ENCODE assay signal across 15 mouse cellular contexts in the genomic region with DNA sequence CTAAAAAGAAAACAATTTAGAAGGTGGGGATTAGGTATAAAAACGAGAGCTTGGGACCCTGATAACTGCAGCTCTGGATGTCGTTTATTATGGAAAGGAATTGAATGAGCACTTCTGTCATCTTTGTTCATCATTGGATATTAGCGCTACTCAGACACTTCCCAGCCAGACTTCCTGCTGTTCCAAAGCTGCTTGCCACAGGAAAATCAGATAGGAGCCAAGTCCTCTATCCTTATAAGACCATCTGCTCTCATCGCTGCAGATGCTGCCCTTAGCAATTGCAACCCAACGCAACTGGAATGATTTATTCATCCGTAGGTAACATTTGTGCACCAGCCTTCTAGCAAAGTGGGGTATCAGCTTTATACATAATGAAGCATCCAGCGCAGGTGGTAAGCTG. TPM values are rescaled to one million over a fixed set of nuclear protein-coding genes. Genes with fewer than 3 reads are reported as not detected.
DNase-seq lines count a peak whose midpoint lies in the region; ATAC-seq and TF ChIP-seq lines count a peak whose summit lies in the region.
"Had no signal": no experiment of that assay in that cellular context is flagged by ENCODE, and none has a peak within 500 bp of the region (broad histone marks: within the 10 kb centered on the region; RNA-seq: fewer than 3 reads in every experiment).

No protein-coding gene starts in this region.

- peaks cover 7% of the 10 kb centered on the region for H3K4me1 ChIP-seq in hindbrain, embryonic 15.5 days (replicated peaks)
- no peaks in the 10 kb centered on the region for H3K4me1 ChIP-seq in hindbrain, embryonic 11.5 days (replicated peaks; ENCODE audit: control insufficient read depth, insufficient read depth, low read length)
- H3K4me1 ChIP-seq in forebrain, embryonic 14.5 days (ENCODE audit: control insufficient read depth, insufficient read depth, low read length), result no peaks in the 10 kb centered on the region
- no peaks in the 10 kb centered on the region for H3K4me1 ChIP-seq in lung, adult 2 months (ENCODE audit: control insufficient read depth, insufficient read depth, low read length)
- H3K4me1 ChIP-seq: kidney, embryonic 15.5 days; liver, embryonic 12.5 days had no signal

- H3K27me3 ChIP-seq in hindbrain, embryonic 15.5 days, result no peaks in the 10 kb centered on the region
- H3K27me3 ChIP-seq in hindbrain, embryonic 11.5 days (ENCODE audit: control insufficient read depth, insufficient read depth, low read length), result no peaks in the 10 kb centered on the region
- no peaks in the 10 kb centered on the region for H3K27me3 ChIP-seq in forebrain, embryonic 14.5 days (replicated peaks; ENCODE audit: control insufficient read depth, insufficient read depth, low read length)
- H3K27me3 ChIP-seq: kidney, embryonic 15.5 days; liver, embryonic 12.5 days had no signal

- H3K9ac ChIP-seq in hindbrain, embryonic 15.5 days, result no peak overlapping the region
- H3K9ac ChIP-seq in hindbrain, embryonic 11.5 days (ENCODE audit: low read depth, low read length), result no peak overlapping the region
- H3K9ac ChIP-seq in forebrain, embryonic 14.5 days (ENCODE audit: low read length), result no peak overlapping the region
- H3K9ac ChIP-seq: kidney, embryonic 15.5 days; liver, embryonic 12.5 days had no signal

- no peak for ATAC-seq in hindbrain, embryonic 15.5 days (ENCODE audit: low FRiP score, low read depth)
- ATAC-seq in hindbrain, embryonic 11.5 days (ENCODE audit: low FRiP score), result no peak
- no peak for ATAC-seq in forebrain, embryonic 14.5 days
- ATAC-seq in megakaryocyte-erythroid progenitor cell, adult 5-6 weeks (replicated peaks; ENCODE audit: low FRiP score, low TSS enrichment, poor library complexity, severe bottlenecking), result no peak
- ATAC-seq: liver, embryonic 12.5 days had no signal

- 0 out of 2 replicates have a peak overlapping the region, but pooled peaks have one; percentile 45 for H3K27ac ChIP-seq in hindbrain, embryonic 15.5 days (replicated peaks)
- no peak overlapping the region for H3K27ac ChIP-seq in hindbrain, embryonic 11.5 days (ENCODE audit: low read depth, low read length)
- peak overlapping the region; percentile 52; the same call in 1 of the 2 replicates for H3K27ac ChIP-seq in forebrain, embryonic 14.5 days (ENCODE audit: low read depth, low read length)
- H3K27ac ChIP-seq: heart, adult 2 months; kidney, embryonic 15.5 days; liver, embryonic 12.5 days had no signal

- no peaks in the 10 kb centered on the region for H3K36me3 ChIP-seq in hindbrain, embryonic 15.5 days
- H3K36me3 ChIP-seq in hindbrain, embryonic 11.5 days (ENCODE audit: control insufficient read depth, insufficient read depth, low read length), result no peaks in the 10 kb centered on the region
- H3K36me3 ChIP-seq in forebrain, embryonic 14.5 days (ENCODE audit: control insufficient read depth, insufficient read depth, low read length), result no peaks in the 10 kb centered on the region
- H3K36me3 ChIP-seq: kidney, embryonic 15.5 days; liver, embryonic 12.5 days had no signal

- no peak overlapping the region for H3K4me2 ChIP-seq in hindbrain, embryonic 15.5 days
- no peak overlapping the region for H3K4me2 ChIP-seq in hindbrain, embryonic 11.5 days (replicated peaks; ENCODE audit: low read depth, low read length)
- H3K4me2 ChIP-seq in forebrain, embryonic 14.5 days (ENCODE audit: low read length), result no peak overlapping the region
- H3K4me2 ChIP-seq: kidney, embryonic 15.5 days; liver, embryonic 12.5 days; midbrain, embryonic 11.5 days had no signal

- no peak for DNase-seq in hindbrain, embryonic 11.5 days (ENCODE audit: low spot score)
- DNase-seq in cerebellum, adult 11-12 months, result peak; percentile 73
- peak; percentile 75 for DNase-seq in forebrain, embryonic 14.5 days (ENCODE audit: low spot score)
- peak; percentile 14 to 17 for DNase-seq in layer of hippocampus, postnatal 36 days
- no peak for DNase-seq in lung, adult 2 months
- DNase-seq in kidney, adult 18-20 months, result no peak
- DNase-seq: heart, adult 2 months; heart, postnatal 4 days; lung, postnatal 10 days had no signal

- TF ChIP-seq POLR2A in lung, adult 2 months (IDR thresholded peaks at IDR 0.05; ENCODE audit: borderline replicate concordance, extremely low read depth, low read depth, low read length), result no peak

- WGBS in hindbrain, embryonic 15.5 days, result 68% methylated on average over 7 of the region's 7 CpGs
- WGBS in hindbrain, embryonic 11.5 days, result 90% methylated on average over 7 of the region's 7 CpGs
- 71% methylated on average over 7 of the region's 7 CpGs for WGBS in forebrain, embryonic 14.5 days
- 75% methylated on average over 7 of the region's 7 CpGs for WGBS in lung, adult 2 months

- no peak overlapping the region for H3K4me3 ChIP-seq in hindbrain, embryonic 15.5 days
- no peak overlapping the region for H3K4me3 ChIP-seq in hindbrain, embryonic 11.5 days (ENCODE audit: low read depth, low read length)
- H3K4me3 ChIP-seq in forebrain, embryonic 14.5 days (ENCODE audit: low read depth, low read length), result no peak overlapping the region
- no peak overlapping the region for H3K4me3 ChIP-seq in lung, adult 2 months (replicated peaks; ENCODE audit: extremely low read depth, low read depth, low read length)
- H3K4me3 ChIP-seq: heart, adult 2 months; kidney, embryonic 15.5 days; liver, embryonic 12.5 days had no signal

- TF ChIP-seq CTCF in lung, adult 2 months (IDR thresholded peaks at IDR 0.05; ENCODE audit: insufficient read depth, low read length), result no peak

- H3K9me3 ChIP-seq in hindbrain, embryonic 15.5 days, result no peaks in the 10 kb centered on the region; the same call in 1 of the 2 replicates
- no peaks in the 10 kb centered on the region for H3K9me3 ChIP-seq in hindbrain, embryonic 11.5 days (ENCODE audit: control insufficient read depth, low read length)
- no peaks in the 10 kb centered on the region for H3K9me3 ChIP-seq in forebrain, embryonic 14.5 days (replicated peaks; ENCODE audit: control insufficient read depth, low read length)
- H3K9me3 ChIP-seq: G1E; kidney, embryonic 15.5 days; liver, embryonic 12.5 days had no signal

RNA-seq across cellular contexts. Expression of gene Fam168a, which starts 52.3 kb away (rescaled TPM):
- polyA plus RNA-seq in hindbrain, embryonic 15.5 days (2015; fragmentation: Nextera tagmentation; extraction: Ambion mirVana), result 112 and 117 TPM in 2 replicates
- 36.8 and 48.4 TPM in 2 replicates for polyA plus RNA-seq in hindbrain, embryonic 11.5 days (2014; fragmentation: Nextera tagmentation; extraction: Ambion mirVana)
- polyA plus RNA-seq in forebrain, embryonic 14.5 days (2014; fragmentation: Nextera tagmentation; extraction: Ambion mirVana), result 86.6 and 103 TPM in 2 replicates
- 100 to 1,000 TPM; 225 to 254 TPM for total RNA-seq in layer of hippocampus, postnatal 36 days (2021)
- 84.8 and 96.6 TPM in 2 replicates for polyA plus RNA-seq in lung, adult 2 months (2012; rRNA removed)
- total RNA-seq in megakaryocyte-erythroid progenitor cell, adult 5-6 weeks (2014; fragmentation: Nextera tagmentation), result 26.9 and 35.9 TPM in 2 replicates
- 7.3 and 7.7 TPM in 2 replicates for total RNA-seq in megakaryocyte-erythroid progenitor cell, adult 5-6 weeks (2017)

Comparison
In these comparisons a context has a peak if more than half of its experiments do, and no peak if none do; other contexts are left out.
1. DNase-seq: peak in cerebellum, adult 11-12 months (single experiment), forebrain, embryonic 14.5 days (single experiment) and layer of hippocampus, postnatal 36 days (2 of 2); none in hindbrain, embryonic 11.5 days (single experiment), lung, adult 2 months (single experiment) and kidney, adult 18-20 months (single experiment).